Mouse (Mus musculus): ENCODE results near the gene Gm14698. TPM values are rescaled to one million over a fixed set of nuclear protein-coding genes. Genes with fewer than 3 reads are reported as not detected.
"Not testable (repeated sequence)": the region's sequence is repeated elsewhere in the genome, so short reads cannot be mapped to it uniquely, and the experiment has no call there.

The Gm14698 gene
- under 1 TPM in 1 of 2 experiments, not detected in 1; 0.61 TPM for total RNA-seq (2021)
- long read RNA-seq, full-length matches to known transcripts: 4 of 4 reads
- long read RNA-seq, partial matches to known transcripts: 0 of 4 reads
- long read RNA-seq, other reads (novel, unspliced or antisense): 0 of 4 reads

DNA sequence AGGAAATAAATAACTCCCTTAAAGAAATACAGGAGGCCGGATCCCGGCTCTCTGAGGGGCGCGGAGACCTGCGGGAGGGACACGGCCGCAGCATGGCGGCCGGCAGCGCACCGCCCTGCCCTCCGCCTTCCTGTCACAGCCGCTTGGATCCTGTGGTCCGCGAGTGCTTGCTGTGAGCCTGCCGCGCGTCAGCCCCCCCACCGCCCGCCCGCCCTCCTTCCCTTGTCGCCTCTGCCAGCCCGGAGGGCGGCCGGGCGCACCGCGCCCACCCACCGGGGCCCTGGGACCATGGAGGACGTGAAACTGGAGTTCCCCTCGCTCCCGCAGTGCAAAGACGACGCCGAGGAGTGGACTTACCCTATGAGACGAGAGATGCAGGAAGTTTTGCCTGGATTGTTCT lies at the start of gene Gm14698:
TSS of gene Gm14698 (plus strand) at position 35 of the 400 bp plus-strand sequence.
- DNase-seq (ENCODE audit: low spot score in 2 of 2): peak in 1 of 2 experiments; percentile 2

GRCm38 (mm10) chrX:68820449-68820848 lies 444 bp upstream of the Gm14698 start:
- not testable (repeated sequence) for DNase-seq (ENCODE audit: low spot score in 2 of 2)

GRCm38 (mm10) chrX:68839548-68840444 lies 18.9 kb downstream of the Gm14698 start:
- DNase-seq (ENCODE audit: low spot score in 2 of 2): peak in 1 of 2 experiments; percentile 8

GRCm38 (mm10) chrX:68865145-68865544 lies 44.3 kb downstream of the Gm14698 start:
- DNase-seq (ENCODE audit: low spot score in 2 of 2): no peak

Other genes with a start within 250 kb of the Gm14698 start
- gene Fmr1, start 142.6 kb upstream of the Gm14698 start, total RNA-seq (2021): 10 to 100 TPM; 52.6 to 57.9 TPM
- gene Fmr1nb, start 59.3 kb upstream of the Gm14698 start, total RNA-seq (2021): not detected
- not detected for gene Gm6812, start 72.0 kb downstream of the Gm14698 start, total RNA-seq (2021)